Mouse (Mus musculus): ENCODE results near the gene Dpy19l1.

DNA sequence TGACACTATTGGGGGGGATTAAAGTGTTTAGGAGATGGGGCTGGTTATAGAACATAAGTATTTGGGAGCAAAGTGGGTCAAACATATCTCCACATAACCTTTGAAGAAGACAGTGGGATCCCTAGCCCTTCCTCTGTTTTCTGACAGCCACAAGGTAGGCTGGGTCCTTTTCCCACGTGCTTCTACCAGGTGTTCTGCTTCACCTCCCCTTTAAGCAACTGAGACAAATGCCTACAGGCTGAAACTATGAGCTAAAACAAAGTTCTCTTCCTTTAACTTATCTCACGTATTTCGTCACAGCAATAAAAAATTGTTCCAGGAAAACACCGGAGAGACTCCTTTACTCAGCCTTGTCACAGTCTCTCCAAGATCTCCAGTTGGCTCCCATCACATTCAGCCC is 5.9 kb upstream of the Dpy19l1 start:
- TF ChIP-seq CTCF (conservative IDR thresholded peaks at IDR 0.05; ENCODE audit: low read length) (no peak), NANOG (IDR thresholded peaks at IDR 0.05; ENCODE audit: borderline replicate concordance, low read length) (no peak), POU5F1 (IDR thresholded peaks at IDR 0.05; ENCODE audit: borderline replicate concordance, low read length) (no peak)
